Mouse (Mus musculus) CH12.LX (cell line): ENCODE results near the gene Ap3d1. TPM values are rescaled to one million over a fixed set of nuclear protein-coding genes. Genes with fewer than 3 reads are reported as not detected.

Experiments
- DNase-seq: peaks from one replicate; pipeline ENCODE4 v3.0.0-alpha.2; 2013; ENCODE audit errors: extremely low read depth
- H3K27ac ChIP-seq: 2 replicates; pipeline ENCODE4 v1.5.1; 2012; ENCODE audit warnings: low read depth, mild to moderate bottlenecking, control low read depth, moderate library complexity; ENCODE audit not compliant: insufficient read depth
- H3K27me3 ChIP-seq: replicated peaks from 2 replicates; pipeline ENCODE3; 2012; ENCODE audit warnings: inconsistent platforms
- H3K36me3 ChIP-seq, 2 experiments: replicated peaks in 1 of 2; 2 replicates each; pipeline versions ENCODE3 to v1.6.1; 2012; ENCODE audit warnings: inconsistent platforms in 1 of 2, low read length in 1 of 2, mild to moderate bottlenecking in 1 of 2, mixed read lengths in 1 of 2, moderate library complexity in 1 of 2; ENCODE audit not compliant: control insufficient read depth in 1 of 2, insufficient read depth in 1 of 2
- H3K4me1 ChIP-seq, 2 experiments: 2 replicates each; pipeline ENCODE4 v1.6.1; 2012; ENCODE audit warnings: inconsistent platforms in 1 of 2, moderate library complexity in 1 of 2; ENCODE audit not compliant: insufficient read depth in 2 of 2, control insufficient read depth in 1 of 2
- H3K4me2 ChIP-seq: 2 replicates; pipeline ENCODE4 v1.6.1; 2012; ENCODE audit warnings: low read depth, mild to moderate bottlenecking, control low read depth; ENCODE audit not compliant: poor library complexity, insufficient read depth, severe bottlenecking
- H3K4me3 ChIP-seq, 3 experiments: fragments of 150-350 bp in 1 of 3; sonication (generic) in 1 of 3; replicated peaks in 1 of 3; 2 replicates each; pipeline versions ENCODE3 to v1.5.1; 2011 to 2012; ENCODE audit warnings: low read depth in 2 of 3, low read length in 2 of 3, mild to moderate bottlenecking in 2 of 3, moderate library complexity in 2 of 3, control low read depth in 1 of 3, improper control_type of control experiment in 1 of 3, inconsistent platforms in 1 of 3, mixed read lengths in 1 of 3; ENCODE audit not compliant: poor library complexity in 1 of 3
- H3K79me2 ChIP-seq: replicated peaks from 2 replicates; pipeline ENCODE4 v1.6.1; 2012; ENCODE audit warnings: mild to moderate bottlenecking, moderate library complexity; ENCODE audit not compliant: control insufficient read depth, poor library complexity, insufficient read depth, severe bottlenecking; ENCODE audit errors: extremely low read depth
- H3K9ac ChIP-seq: 2 replicates; pipeline ENCODE4 v1.6.1; 2012; ENCODE audit warnings: low read depth, mild to moderate bottlenecking, control low read depth, moderate library complexity; ENCODE audit not compliant: insufficient read depth
- H3K9me3 ChIP-seq: replicated peaks from 2 replicates; pipeline ENCODE3; 2012; ENCODE audit warnings: low read length, inconsistent platforms, mixed read lengths
- BHLHE40 ChIP-seq: IDR thresholded peaks from 2 replicates; pipeline ENCODE4 v1.6.1; 2011; ENCODE audit warnings: mild to moderate bottlenecking, low read depth, low read length, improper control_type of control experiment
- CHD1 ChIP-seq: IDR thresholded peaks from 2 replicates; pipeline ENCODE4 v1.6.1; 2012; ENCODE audit warnings: low read depth, low read length, improper control_type of control experiment, inconsistent platforms
- CTCF ChIP-seq, 2 experiments: IDR thresholded peaks in 1 of 2; conservative IDR thresholded peaks in 1 of 2; 2 replicates each; pipeline ENCODE4 v1.5.1; 2011 to 2012; ENCODE audit warnings: low read depth in 2 of 2, low read length in 2 of 2, improper control_type of control experiment in 1 of 2, inconsistent platforms in 1 of 2, mild to moderate bottlenecking in 1 of 2, moderate library complexity in 1 of 2
- E2F4 ChIP-seq: IDR thresholded peaks from 2 replicates; pipeline ENCODE4 v1.6.1; 2011; ENCODE audit warnings: low read depth, low read length, improper control_type of control experiment; ENCODE audit not compliant: insufficient replicate concordance
- ELF1 ChIP-seq: IDR thresholded peaks from 2 replicates; pipeline ENCODE4 v1.6.1; 2014; ENCODE audit warnings: low read depth, mild to moderate bottlenecking, inconsistent platforms, low read length, improper control_type of control experiment
- EP300 ChIP-seq: IDR thresholded peaks from 2 replicates; pipeline ENCODE4 v1.6.1; 2011; ENCODE audit warnings: low read length, improper control_type of control experiment
- ETS1 ChIP-seq: conservative IDR thresholded peaks from 2 replicates; pipeline ENCODE4 v1.6.1; 2012; ENCODE audit warnings: low read depth, mild to moderate bottlenecking, inconsistent platforms, low read length, improper control_type of control experiment, moderate library complexity
- GABPA ChIP-seq: IDR thresholded peaks from 2 replicates; pipeline ENCODE4 v1.6.1; 2012; ENCODE audit warnings: low read depth, low read length, improper control_type of control experiment, inconsistent platforms; ENCODE audit not compliant: insufficient replicate concordance
- HCFC1 ChIP-seq: IDR thresholded peaks from 2 replicates; pipeline ENCODE4 v1.6.1; 2012; ENCODE audit warnings: low read depth, mild to moderate bottlenecking, inconsistent platforms, low read length, improper control_type of control experiment
- IRF4 ChIP-seq: IDR thresholded peaks from 2 replicates; pipeline ENCODE4 v1.6.1; 2014; ENCODE audit warnings: low read depth, mild to moderate bottlenecking, inconsistent platforms, low read length, improper control_type of control experiment
- JUND ChIP-seq: conservative IDR thresholded peaks from 2 replicates; pipeline ENCODE4 v1.6.1; 2011; ENCODE audit warnings: low read depth, low read length, improper control_type of control experiment
- MAFK ChIP-seq: IDR thresholded peaks from 2 replicates; pipeline ENCODE4 v1.6.1; 2011; ENCODE audit warnings: low read length, improper control_type of control experiment; ENCODE audit not compliant: insufficient replicate concordance
- MAX ChIP-seq: IDR thresholded peaks from 2 replicates; pipeline ENCODE4 v1.6.1; 2011; ENCODE audit warnings: low read length, improper control_type of control experiment
- MAZ ChIP-seq: IDR thresholded peaks from 2 replicates; pipeline ENCODE4 v1.6.1; 2012; ENCODE audit warnings: low read depth, mild to moderate bottlenecking, inconsistent platforms, low read length, improper control_type of control experiment, moderate library complexity
- MEF2A ChIP-seq: IDR thresholded peaks from 2 replicates; pipeline ENCODE4 v1.6.1; 2014; ENCODE audit warnings: low read depth, mild to moderate bottlenecking, inconsistent platforms, low read length, improper control_type of control experiment, borderline replicate concordance
- MXI1 ChIP-seq: IDR thresholded peaks from 2 replicates; pipeline ENCODE4 v1.6.1; 2011; ENCODE audit warnings: mild to moderate bottlenecking, low read depth, low read length, improper control_type of control experiment
- MYC ChIP-seq: IDR thresholded peaks from 2 replicates; pipeline ENCODE4 v1.6.1; 2011; ENCODE audit warnings: low read depth, mild to moderate bottlenecking, improper control_type of control experiment, low read length
- NELFE ChIP-seq: IDR thresholded peaks from 2 replicates; pipeline ENCODE4 v1.6.1; 2011; ENCODE audit warnings: low read depth, low read length, improper control_type of control experiment
- POLR2A ChIP-seq: IDR thresholded peaks from 2 replicates; pipeline ENCODE4 v1.6.1; 2011; ENCODE audit warnings: low read depth, mild to moderate bottlenecking, improper control_type of control experiment, low read length
- POLR2AphosphoS2 ChIP-seq: IDR thresholded peaks from 2 replicates; pipeline ENCODE4 v1.6.1; 2011; ENCODE audit warnings: low read depth, low read length, improper control_type of control experiment
- RAD21 ChIP-seq: IDR thresholded peaks from 2 replicates; pipeline ENCODE4 v1.6.1; 2011; ENCODE audit warnings: low read depth, mild to moderate bottlenecking, low read length, improper control_type of control experiment, moderate library complexity
- RCOR1 ChIP-seq: conservative IDR thresholded peaks from 2 replicates; pipeline ENCODE4 v1.6.1; 2012; ENCODE audit warnings: low read depth, mild to moderate bottlenecking, inconsistent platforms, low read length, improper control_type of control experiment
- SIN3A ChIP-seq: IDR thresholded peaks from 2 replicates; pipeline ENCODE4 v1.6.1; 2012; ENCODE audit warnings: low read length, improper control_type of control experiment, inconsistent platforms
- SMC3 ChIP-seq: IDR thresholded peaks from 2 replicates; pipeline ENCODE4 v1.6.1; 2011; ENCODE audit warnings: low read depth, low read length, improper control_type of control experiment
- USF2 ChIP-seq: conservative IDR thresholded peaks from 2 replicates; pipeline ENCODE4 v1.6.1; 2011; ENCODE audit warnings: low read depth, low read length, improper control_type of control experiment
- ZC3H11A ChIP-seq: IDR thresholded peaks from 2 replicates; pipeline ENCODE4 v1.6.1; 2012; ENCODE audit warnings: low read depth, mild to moderate bottlenecking, inconsistent platforms, low read length, improper control_type of control experiment
- ZKSCAN1 ChIP-seq: IDR thresholded peaks from 2 replicates; pipeline ENCODE4 v1.6.1; 2012; ENCODE audit warnings: low read depth, inconsistent platforms, low read length, improper control_type of control experiment, borderline replicate concordance
- ZNF384 ChIP-seq: IDR thresholded peaks from 2 replicates; pipeline ENCODE4 v1.6.1; 2012; ENCODE audit warnings: low read depth, low read length, improper control_type of control experiment, inconsistent platforms
- dilution Hi-C: fragments of 300-500 bp; cut with MboI; formaldehyde crosslinking; loops from 2 replicates; pipeline ENCODE4 v1.14.3; 2020; ENCODE audit warnings: low sequenced_read_pairs; ENCODE audit not compliant: extremely low pct_unique_long_range_greater_than_20kb, extremely low pct_ligation_motif_present
- in situ Hi-C: fragments of 300-500 bp; cut with MboI; formaldehyde crosslinking; loops from 3 replicates; pipeline ENCODE4 v1.14.3; 2019; ENCODE audit warnings: low sequenced_read_pairs, low pct_ligation_motif_present, low pct_unique_long_range_greater_than_20kb, mixed read lengths
- polyA plus RNA-seq: library from polyadenylated mRNA; unstranded; fragments of >175 nt; gene quantifications from 2 replicates; pipeline ENCODE4 v1.2.1, GENCODE M21; 2012; ENCODE audit warnings: low read depth; ENCODE audit not compliant: insufficient read length
- total RNA-seq, 2 experiments: library from RNA; depleted of rRNA; stranded (reverse); fragments of 300-350 nt in 1 of 2; fragments of >200 nt in 1 of 2; gene quantifications; 2 replicates each; pipeline ENCODE4 v1.2.3; 2012 to 2014

Gene Ap3d1
- total and polyA plus RNA-seq, 3 experiments, result 28.4 to 57.0 (median 49.4) TPM

DNA sequence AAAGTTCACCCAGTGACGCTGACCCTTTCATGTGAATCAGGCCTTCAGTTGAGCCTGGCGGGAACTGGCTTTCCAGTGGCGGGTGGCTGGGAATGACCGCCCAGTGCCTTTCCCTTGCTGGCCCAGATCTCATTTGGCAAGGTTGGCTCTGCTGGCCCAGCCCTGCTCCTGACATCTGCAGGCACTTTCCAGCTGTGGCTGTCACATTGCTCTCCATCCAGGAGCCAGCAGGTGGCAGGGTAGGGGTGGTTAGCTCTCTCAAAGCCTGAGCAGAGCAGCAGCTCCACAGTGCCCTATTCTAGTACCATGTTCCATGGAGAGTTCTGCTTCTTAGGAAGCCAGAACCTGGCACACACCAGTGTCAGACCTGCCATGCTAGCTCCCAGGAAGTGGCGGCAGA lies 15.7 kb upstream of the Ap3d1 start:
- Histone ChIP-seq H3K79me2 (peaks cover 75% of the 10 kb centered on the region), H3K27me3 (no peaks in the 10 kb centered on the region), H3K27ac (no peak overlapping the region)
- in situ Hi-C loops, result no loop called here
- no peak for TF ChIP-seq RCOR1
- TF ChIP-seq BHLHE40, result no peak
- peak; percentile 69 for TF ChIP-seq MXI1
- no peak for TF ChIP-seq E2F4
- TF ChIP-seq SMC3, result peak; percentile 67
- TF ChIP-seq POLR2AphosphoS2, result no peak
- TF ChIP-seq MAZ, result no peak
- 0 out of 2 replicates have a peak, but pooled peaks have one; percentile 8 for TF ChIP-seq IRF4
- peak; percentile 81; the same call in 1 of the 2 replicates for TF ChIP-seq SIN3A
- TF ChIP-seq ZNF384, result 0 out of 2 replicates have a peak, but pooled peaks have one; percentile 13
- TF ChIP-seq MAX, result peak; percentile 64; the same call in 1 of the 2 replicates
- peak; percentile 23 to 79; a peak in 3 of 4 replicates for TF ChIP-seq CTCF (conservative IDR thresholded peaks at IDR 0.05 in 1 of 2, IDR thresholded peaks at IDR 0.05 in 1 of 2; ENCODE audit: low read depth in 2 of 2, low read length in 2 of 2)
- peak; percentile 46; the same call in 1 of the 2 replicates for TF ChIP-seq MYC
- TF ChIP-seq HCFC1, result 0 out of 2 replicates have a peak, but pooled peaks have one; percentile 15
- 0 out of 2 replicates have a peak, but pooled peaks have one; percentile 22 for TF ChIP-seq MEF2A
- no peak for TF ChIP-seq ETS1
- TF ChIP-seq RAD21, result peak; percentile 52
- TF ChIP-seq, all 38 proteins: peak for 11
- dilution Hi-C loops, result no loop called here
- Histone ChIP-seq H3K9ac (no peak overlapping the region), H3K4me3 (no peak overlapping the region), H3K36me3 (peaks cover 0 to 39% of the 10 kb centered on the region in 2 experiments), H3K4me1 (peaks cover 30 to 59% of the 10 kb centered on the region in 2 experiments), H3K4me2 (no peak overlapping the region), H3K9me3 (no peaks in the 10 kb centered on the region)
- DNase-seq, result peak; percentile 71

DNA sequence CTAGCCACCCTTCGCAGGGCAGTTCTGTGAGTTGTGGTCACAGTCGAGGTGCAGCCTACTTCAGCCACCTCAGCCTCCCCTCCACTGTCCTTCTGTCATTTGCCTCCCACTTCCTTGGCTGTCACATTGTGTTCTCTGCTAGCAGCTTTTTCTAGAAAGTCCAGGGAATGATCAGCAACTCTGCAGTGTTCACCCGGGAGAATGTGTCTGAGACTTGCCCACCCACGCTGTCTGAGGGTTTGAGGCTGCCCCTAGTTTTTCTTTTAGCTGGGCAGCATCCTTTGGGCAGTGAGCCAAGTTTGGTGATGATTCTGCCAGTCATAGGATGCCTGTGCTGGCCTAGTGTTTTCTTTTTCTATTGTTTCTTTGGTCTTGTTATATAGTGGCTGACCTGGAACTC lies 14.9 kb upstream of the Ap3d1 start:
- Histone ChIP-seq H3K4me3 (peak overlapping the region in 2 of 3 experiments; percentile 93 to 98), H3K9me3 (no peaks in the 10 kb centered on the region), H3K27me3 (no peaks in the 10 kb centered on the region), H3K9ac (peak overlapping the region; percentile 96; the same call in 1 of the 2 replicates), H3K27ac (no peak overlapping the region), H3K79me2 (peaks cover 68% of the 10 kb centered on the region), H3K4me1 (peaks cover 26 to 59% of the 10 kb centered on the region in 2 experiments), H3K4me2 (peak overlapping the region; percentile 52; the same call in 1 of the 2 replicates), H3K36me3 (peaks cover 0 to 33% of the 10 kb centered on the region in 2 experiments)
- dilution Hi-C loops, result no loop called here
- TF ChIP-seq RAD21 (no peak), ZC3H11A (no peak), MYC (no peak), ELF1 (no peak), E2F4 (no peak), SMC3 (no peak), POLR2A (no peak), JUND (no peak), ZKSCAN1 (no peak), MAX (no peak), EP300 (no peak), GABPA (no peak), CTCF (conservative IDR thresholded peaks at IDR 0.05 in 1 of 2, IDR thresholded peaks at IDR 0.05 in 1 of 2; ENCODE audit: low read depth in 2 of 2, low read length in 2 of 2) (no peak), CHD1 (no peak), MAFK (no peak), HCFC1 (no peak), NELFE (no peak), SIN3A (no peak), USF2 (no peak), IRF4 (no peak)
- no peak for DNase-seq
- in situ Hi-C loops, result no loop called here
